Mouse (Mus musculus): ENCODE results near the gene Lgals1. TPM values are rescaled to one million over a fixed set of nuclear protein-coding genes. Genes with fewer than 3 reads are reported as not detected.

Gene Lgals1
- 53.3 and 226 TPM in 2 replicates for polyA plus RNA-seq (2012; ENCODE audit: low replicate concordance)

GRCm38 (mm10) chr15:78926021-78926919 is at the start of gene Lgals1:
Gene Lgals1, plus strand, starts transcription at chr15:78926725.

GRCm38 (mm10) chr15:78876991-78877809 is 49.3 kb upstream of the Lgals1 start, which contains the start of gene Gga1:
Gene Gga1, plus strand, starts transcription at chr15:78877190.

GRCm38 (mm10) chr15:78899409-78899739 is 27.2 kb upstream of the Lgals1 start, which contains the start of gene Gm49510:
Gene Gm49510, plus strand, starts transcription at chr15:78899667.

GRCm38 (mm10) chr15:78899740-78900584 is 26.6 kb upstream of the Lgals1 start, which contains the start of gene Sh3bp1:
Gene Sh3bp1, plus strand, starts transcription at chr15:78899768.

GRCm38 (mm10) chr15:78913632-78914090 is 12.9 kb upstream of the Lgals1 start, which contains the start of gene Pdxp:
Gene Pdxp, plus strand, starts transcription at chr15:78913919.

GRCm38 (mm10) chr15:78934784-78935320 is 8.3 kb downstream of the Lgals1 start, which contains the start of gene Nol12:
Gene Nol12, plus strand, starts transcription at chr15:78934933.

GRCm38 (mm10) chr15:78947657-78948056 is 21.1 kb downstream of the Lgals1 start, which contains the start of gene Triobp:
Gene Triobp, plus strand, starts transcription at chr15:78947724.

Other genes starting within 250 kb of the Lgals1 start
- 0.01 TPM in 1 of 2 replicates, not detected in the other for gene Elfn2, start 208.0 kb upstream of the Lgals1 start, polyA plus RNA-seq (2012; ENCODE audit: low replicate concordance)
- 95.0 and 108 TPM in 2 replicates for gene Mfng, start 153.2 kb upstream of the Lgals1 start, polyA plus RNA-seq (2012; ENCODE audit: low replicate concordance)
- gene Card10, start 123.7 kb upstream of the Lgals1 start, polyA plus RNA-seq (2012; ENCODE audit: low replicate concordance) = 2.7 and 19.9 TPM in 2 replicates
- gene Cdc42ep1, start 84.1 kb upstream of the Lgals1 start, polyA plus RNA-seq (2012; ENCODE audit: low replicate concordance) = 0.22 and 2.4 TPM in 2 replicates
- not detected in 2 replicates for gene Lgals2, start 71.2 kb upstream of the Lgals1 start, polyA plus RNA-seq (2012; ENCODE audit: low replicate concordance)
- gene Gga1, start 49.5 kb upstream of the Lgals1 start, polyA plus RNA-seq (2012; ENCODE audit: low replicate concordance) = 142 and 325 TPM in 2 replicates
- 3.0 and 4.4 TPM in 2 replicates for gene Gm49510, start 27.1 kb upstream of the Lgals1 start, polyA plus RNA-seq (2012; ENCODE audit: low replicate concordance)
- 582 and 2,232 TPM in 2 replicates for gene Sh3bp1, start 27.0 kb upstream of the Lgals1 start, polyA plus RNA-seq (2012; ENCODE audit: low replicate concordance)
- 12.5 and 16.3 TPM in 2 replicates for gene Pdxp, start 12.8 kb upstream of the Lgals1 start, polyA plus RNA-seq (2012; ENCODE audit: low replicate concordance)
- 13.2 and 25.0 TPM in 2 replicates for gene Nol12, start 8.2 kb downstream of the Lgals1 start, polyA plus RNA-seq (2012; ENCODE audit: low replicate concordance)
- gene Triobp, start 21.0 kb downstream of the Lgals1 start, polyA plus RNA-seq (2012; ENCODE audit: low replicate concordance) = 97.8 and 205 TPM in 2 replicates
- gene H1f0, start 101.7 kb downstream of the Lgals1 start, polyA plus RNA-seq (2012; ENCODE audit: low replicate concordance) = 34.8 and 92.6 TPM in 2 replicates
- 0.31 and 1.8 TPM in 2 replicates for gene Galr3, start 115.2 kb downstream of the Lgals1 start, polyA plus RNA-seq (2012; ENCODE audit: low replicate concordance)
- 26.8 and 56.0 TPM in 2 replicates for gene Ankrd54, start 136.2 kb downstream of the Lgals1 start, polyA plus RNA-seq (2012; ENCODE audit: low replicate concordance)
- gene Eif3l, start 148.5 kb downstream of the Lgals1 start, polyA plus RNA-seq (2012; ENCODE audit: low replicate concordance) = 8.5 and 20.0 TPM in 2 replicates
- gene Micall1, start 182.2 kb downstream of the Lgals1 start, polyA plus RNA-seq (2012; ENCODE audit: low replicate concordance) = 58.3 and 190 TPM in 2 replicates
- gene Polr2f, start 214.3 kb downstream of the Lgals1 start, polyA plus RNA-seq (2012; ENCODE audit: low replicate concordance) = 43.4 and 99.7 TPM in 2 replicates
- gene 1700088E04Rik, start 214.5 kb downstream of the Lgals1 start, polyA plus RNA-seq (2012; ENCODE audit: low replicate concordance) = not detected in 2 replicates
- 0.09 TPM in 1 of 2 replicates, not detected in the other for gene Sox10, start 238.5 kb downstream of the Lgals1 start, polyA plus RNA-seq (2012; ENCODE audit: low replicate concordance)